Mouse (Mus musculus): ENCODE results near the gene Hpse2.
"Not testable (repeated sequence)": the region's sequence is repeated elsewhere in the genome, so short reads cannot be mapped to it uniquely, and the experiment has no call there.

Hpse2 gene

GRCm38 (mm10) chr19:43388017-43388904 lies at the start of gene Hpse2:
Gene Hpse2, minus strand, starts transcription at chr19:43388355.
- peak; percentile 44 for DNase-seq (ENCODE audit: extremely low spot score)

- DNase-seq (ENCODE audit: extremely low spot score) = no peak
Observed at GRCm38 (mm10) chr19:43427446-43428224, 39.5 kb upstream of the Hpse2 start.

- no peak for DNase-seq (ENCODE audit: extremely low spot score)
Observed at GRCm38 (mm10) chr19:43424082-43424481, 35.9 kb upstream of the Hpse2 start.

GRCm38 (mm10) chr19:43420506-43420905 lies 32.4 kb upstream of the Hpse2 start:
- DNase-seq (ENCODE audit: extremely low spot score) = no peak

GRCm38 (mm10) chr19:43415565-43415964 lies 27.4 kb upstream of the Hpse2 start:
- DNase-seq (ENCODE audit: extremely low spot score) = no peak

- DNase-seq (ENCODE audit: extremely low spot score) = no peak
Observed at GRCm38 (mm10) chr19:43407181-43407580, 19.0 kb upstream of the Hpse2 start.

- DNase-seq (ENCODE audit: extremely low spot score) = peak; percentile 55
Observed at GRCm38 (mm10) chr19:43396327-43396726, 8.2 kb upstream of the Hpse2 start.

GRCm38 (mm10) chr19:43387071-43387770 lies 934 bp downstream of the Hpse2 start:
- peak; percentile 45 for DNase-seq (ENCODE audit: extremely low spot score)

GRCm38 (mm10) chr19:43386041-43386952 lies 1.9 kb downstream of the Hpse2 start:
- peak; percentile 57 for DNase-seq (ENCODE audit: extremely low spot score)

GRCm38 (mm10) chr19:43385451-43385850 lies 2.7 kb downstream of the Hpse2 start:
- no peak for DNase-seq (ENCODE audit: extremely low spot score)

GRCm38 (mm10) chr19:43384978-43385431 lies 3.1 kb downstream of the Hpse2 start:
- DNase-seq (ENCODE audit: extremely low spot score) = peak; percentile 67

GRCm38 (mm10) chr19:43384346-43384977 lies 3.7 kb downstream of the Hpse2 start:
- DNase-seq (ENCODE audit: extremely low spot score) = peak; percentile 36

- no peak for DNase-seq (ENCODE audit: extremely low spot score)
Observed at GRCm38 (mm10) chr19:43358830-43359229, 29.3 kb downstream of the Hpse2 start.

- peak; percentile 25 for DNase-seq (ENCODE audit: extremely low spot score)
Observed at GRCm38 (mm10) chr19:43311125-43311524, 77.0 kb downstream of the Hpse2 start.

- DNase-seq (ENCODE audit: extremely low spot score) = no peak
Observed at GRCm38 (mm10) chr19:43306756-43307155, 81.4 kb downstream of the Hpse2 start.

GRCm38 (mm10) chr19:43281336-43281735 lies 106.8 kb downstream of the Hpse2 start:
- DNase-seq (ENCODE audit: extremely low spot score) = not testable (repeated sequence)

- DNase-seq (ENCODE audit: extremely low spot score) = no peak
Observed at GRCm38 (mm10) chr19:43243993-43244392, 144.2 kb downstream of the Hpse2 start.

- no peak for DNase-seq (ENCODE audit: extremely low spot score)
Observed at GRCm38 (mm10) chr19:43231711-43232110, 156.4 kb downstream of the Hpse2 start.

- DNase-seq (ENCODE audit: extremely low spot score) = no peak
Observed at GRCm38 (mm10) chr19:43193562-43193961, 194.6 kb downstream of the Hpse2 start.

- DNase-seq (ENCODE audit: extremely low spot score) = no peak
Observed at GRCm38 (mm10) chr19:43175437-43175965, 212.7 kb downstream of the Hpse2 start.
